Mouse (Mus musculus): Measurements from ENCODE around the gene Mcrs1. TPM values are rescaled to one million over a fixed set of nuclear protein-coding genes. Genes with fewer than 3 reads are reported as not detected.

Mcrs1 gene
- polyA plus RNA-seq, 1 experiment from 2014 or later: 195 TPM

GRCm38 (mm10) chr15:99222794-99223584 is 28.8 kb downstream of the Mcrs1 start:
- Histone ChIP-seq H3K9ac (peak overlapping the region; percentile 56), H3K4me2 (peak overlapping the region; percentile 59), H3K4me3 (peak overlapping the region; percentile 42), H3K36me3 (no peaks in the 10 kb centered on the region), H3K27ac (no peak overlapping the region), H3K9me3 (no peaks in the 10 kb centered on the region), H3K4me1 (replicated peaks) (peaks cover 44% of the 10 kb centered on the region), H3K27me3 (peaks cover 93% of the 10 kb centered on the region)
- WGBS: 6% methylated on average over 18 of the region's 18 CpGs
- ATAC-seq (ENCODE audit: low FRiP score): no peak

GRCm38 (mm10) chr15:99221315-99221952 is 30.3 kb downstream of the Mcrs1 start:
- no peak for ATAC-seq (ENCODE audit: low FRiP score)
- peaks cover 44% of the 10 kb centered on the region for H3K4me1 ChIP-seq (replicated peaks)
- no peak overlapping the region for H3K27ac ChIP-seq
- H3K4me2 ChIP-seq: no peak overlapping the region
- WGBS: 11% methylated on average over 8 of the region's 8 CpGs
- H3K36me3 ChIP-seq: no peaks in the 10 kb centered on the region
- no peaks in the 10 kb centered on the region for H3K9me3 ChIP-seq
- H3K9ac ChIP-seq: no peak overlapping the region
- H3K27me3 ChIP-seq: peaks cover 78% of the 10 kb centered on the region
- no peak overlapping the region for H3K4me3 ChIP-seq

GRCm38 (mm10) chr15:99217630-99218029 is 34.1 kb downstream of the Mcrs1 start:
- Histone ChIP-seq H3K4me2 (no peak overlapping the region), H3K27me3 (peaks cover 40% of the 10 kb centered on the region), H3K27ac (no peak overlapping the region), H3K4me1 (replicated peaks) (peaks cover 7% of the 10 kb centered on the region), H3K4me3 (no peak overlapping the region), H3K36me3 (peaks cover 20% of the 10 kb centered on the region), H3K9ac (no peak overlapping the region), H3K9me3 (no peaks in the 10 kb centered on the region)
- no peak for ATAC-seq (ENCODE audit: low FRiP score)
- 89% methylated on average over 4 of the region's 4 CpGs for WGBS

- no peak overlapping the region for H3K27ac ChIP-seq
- no peaks in the 10 kb centered on the region for H3K9me3 ChIP-seq
- peaks cover 23% of the 10 kb centered on the region for H3K27me3 ChIP-seq
- no peak overlapping the region for H3K4me3 ChIP-seq
- WGBS: 86% methylated on average over 11 of the region's 11 CpGs
- ATAC-seq (ENCODE audit: low FRiP score): no peak
- H3K4me2 ChIP-seq: no peak overlapping the region
- no peak overlapping the region for H3K9ac ChIP-seq
- H3K36me3 ChIP-seq: peaks cover 37% of the 10 kb centered on the region
- no peaks in the 10 kb centered on the region for H3K4me1 ChIP-seq (replicated peaks)
These were observed 35.9 kb downstream of the Mcrs1 start for GRCm38 (mm10) chr15:99215741-99216463.

GRCm38 (mm10) chr15:99214941-99215340 is 36.8 kb downstream of the Mcrs1 start:
- no peak overlapping the region for H3K9ac ChIP-seq
- 82% methylated on average over 2 of the region's 2 CpGs for WGBS
- no peak for ATAC-seq (ENCODE audit: low FRiP score)
- H3K4me3 ChIP-seq: no peak overlapping the region
- peaks cover 13% of the 10 kb centered on the region for H3K27me3 ChIP-seq
- no peak overlapping the region for H3K4me2 ChIP-seq
- H3K36me3 ChIP-seq: peaks cover 45% of the 10 kb centered on the region
- no peaks in the 10 kb centered on the region for H3K4me1 ChIP-seq (replicated peaks)
- H3K27ac ChIP-seq: no peak overlapping the region
- no peaks in the 10 kb centered on the region for H3K9me3 ChIP-seq

- Histone ChIP-seq H3K36me3 (peaks cover 60% of the 10 kb centered on the region), H3K4me1 (replicated peaks) (no peaks in the 10 kb centered on the region), H3K4me2 (no peak overlapping the region), H3K9me3 (no peaks in the 10 kb centered on the region), H3K27me3 (0 out of 2 replicates have a peak, but pooled peaks cover under 1% of the 10 kb centered on the region), H3K9ac (no peak overlapping the region), H3K27ac (no peak overlapping the region), H3K4me3 (no peak overlapping the region)
- WGBS: 86% methylated on average over 10 of the region's 10 CpGs
- ATAC-seq (ENCODE audit: low FRiP score): no peak
These were observed 38.6 kb downstream of the Mcrs1 start for GRCm38 (mm10) chr15:99213183-99213582.

GRCm38 (mm10) chr15:99205959-99206358 is 45.8 kb downstream of the Mcrs1 start:
- WGBS: 75% methylated on average over 8 of the region's 8 CpGs
- Histone ChIP-seq H3K36me3 (peaks cover 58% of the 10 kb centered on the region), H3K4me2 (no peak overlapping the region), H3K27me3 (no peaks in the 10 kb centered on the region), H3K9me3 (no peaks in the 10 kb centered on the region), H3K9ac (no peak overlapping the region), H3K4me3 (no peak overlapping the region), H3K27ac (no peak overlapping the region), H3K4me1 (replicated peaks) (no peaks in the 10 kb centered on the region)
- no peak for ATAC-seq (ENCODE audit: low FRiP score)

GRCm38 (mm10) chr15:99198761-99199160 is 53.0 kb downstream of the Mcrs1 start:
- H3K36me3 ChIP-seq: peaks cover 27% of the 10 kb centered on the region
- no peak overlapping the region for H3K27ac ChIP-seq
- H3K4me2 ChIP-seq: no peak overlapping the region
- 0 out of 2 replicates have a peak, but pooled peaks cover 4% of the 10 kb centered on the region for H3K4me1 ChIP-seq (replicated peaks)
- H3K9ac ChIP-seq: no peak overlapping the region
- ATAC-seq (ENCODE audit: low FRiP score): no peak
- H3K27me3 ChIP-seq: no peaks in the 10 kb centered on the region
- no peaks in the 10 kb centered on the region for H3K9me3 ChIP-seq
- no peak overlapping the region for H3K4me3 ChIP-seq

GRCm38 (mm10) chr15:99195043-99195442 is 56.7 kb downstream of the Mcrs1 start:
- H3K36me3 ChIP-seq: peaks cover 33% of the 10 kb centered on the region
- no peaks in the 10 kb centered on the region for H3K27me3 ChIP-seq
- H3K4me2 ChIP-seq: no peak overlapping the region
- no peak overlapping the region for H3K4me3 ChIP-seq
- ATAC-seq (ENCODE audit: low FRiP score): no peak
- H3K9me3 ChIP-seq: no peaks in the 10 kb centered on the region
- WGBS: 52% methylated on average over 6 of the region's 6 CpGs
- no peak overlapping the region for H3K27ac ChIP-seq
- H3K9ac ChIP-seq: no peak overlapping the region
- 0 out of 2 replicates have a peak, but pooled peaks cover 4% of the 10 kb centered on the region for H3K4me1 ChIP-seq (replicated peaks)

- no peaks in the 10 kb centered on the region for H3K27me3 ChIP-seq
- no peak overlapping the region for H3K27ac ChIP-seq
- 0 out of 2 replicates have a peak overlapping the region, but pooled peaks have one; percentile 24 for H3K9ac ChIP-seq
- no peak overlapping the region for H3K4me3 ChIP-seq
- 0 out of 2 replicates have a peak, but pooled peaks cover 4% of the 10 kb centered on the region for H3K4me1 ChIP-seq (replicated peaks)
- no peaks in the 10 kb centered on the region for H3K9me3 ChIP-seq
- no peak for ATAC-seq (ENCODE audit: low FRiP score)
- WGBS: 74% methylated on average over 10 of the region's 10 CpGs
- no peak overlapping the region for H3K4me2 ChIP-seq
- H3K36me3 ChIP-seq: peaks cover 31% of the 10 kb centered on the region
These were observed 57.4 kb downstream of the Mcrs1 start for GRCm38 (mm10) chr15:99194358-99194757.
